Mouse (Mus musculus) lung, embryonic 14.5 days (tissue): ENCODE data around the gene Tmem235. TPM values are rescaled to one million over a fixed set of nuclear protein-coding genes. Genes with fewer than 3 reads are reported as not detected.

Experiments
- ATAC-seq: fragments of 200-750 bp; cut with Nextera tagmentation; 2 replicates; pipeline ENCODE4 v1.8.0; 2017; ENCODE audit warnings: mild to moderate bottlenecking, moderate TSS enrichment, moderate library complexity; ENCODE audit not compliant: insufficient read depth
- DNase-seq: peaks from one replicate; pipeline ENCODE4 v3.0.0-alpha.2; 2015
- H3K27ac ChIP-seq: fragments of 300-500 bp; sonication (generic); 2 replicates; pipeline ENCODE4 v1.5.1; 2014; ENCODE audit warnings: low read depth, mild to moderate bottlenecking, moderate library complexity
- H3K27me3 ChIP-seq: fragments of 300-500 bp; sonication (generic); 2 replicates; pipeline ENCODE4 v1.6.1; 2014; ENCODE audit warnings: low read length, control low read depth; ENCODE audit not compliant: insufficient read depth
- H3K36me3 ChIP-seq: fragments of 300-500 bp; sonication (generic); 2 replicates; pipeline ENCODE4 v1.6.1; 2014; ENCODE audit warnings: control low read depth; ENCODE audit not compliant: insufficient read depth
- H3K4me1 ChIP-seq: fragments of 300-500 bp; sonication (generic); 2 replicates; pipeline ENCODE4 v1.6.1; 2014; ENCODE audit warnings: antibody characterized with exemption, control low read depth; ENCODE audit not compliant: insufficient read depth
- H3K4me2 ChIP-seq: fragments of 300-500 bp; sonication (generic); 2 replicates; pipeline ENCODE4 v1.6.1; 2014; ENCODE audit warnings: mild to moderate bottlenecking
- H3K4me3 ChIP-seq: fragments of 300-500 bp; sonication (generic); 2 replicates; pipeline ENCODE4 v1.5.1; 2014; ENCODE audit warnings: low read depth, low read length
- H3K9ac ChIP-seq: fragments of 300-500 bp; sonication (generic); 2 replicates; pipeline ENCODE4 v1.6.1; 2014
- H3K9me3 ChIP-seq: fragments of 300-500 bp; sonication (generic); 2 replicates; pipeline ENCODE4 v1.6.1; 2016; ENCODE audit warnings: low read depth, low read length, control low read depth
- CTCF ChIP-seq: IDR thresholded peaks from 2 replicates; pipeline ENCODE4 v1.5.1; 2016; ENCODE audit warnings: antibody characterized with exemption, low read depth
- WGBS: fragments of 180-500 bp; shearing (Covaris S2); extraction: QIAGEN DNeasy Blood & Tissue Kit; methylation state at CpG from one replicate; pipeline ENCODE4 v1.1.7; 2014; 5-methylcytosine and 5-hydroxymethylcytosine counted together
- polyA plus RNA-seq: library from polyadenylated mRNA; unstranded; fragments of >200 nt; fragmentation: Nextera tagmentation; extraction: Ambion mirVana; gene quantifications from 2 replicates; pipeline ENCODE4 v1.2.1, GENCODE M21; 2014

Gene Tmem235
- polyA plus RNA-seq, 1 experiment from 2014 or later: not detected

GRCm38 (mm10) chr11:117881787-117882186 is 21.2 kb downstream of the Tmem235 start:
- peak overlapping the region; percentile 14 for H3K4me2 ChIP-seq
- H3K36me3 ChIP-seq: no peaks in the 10 kb centered on the region
- H3K9ac ChIP-seq: peak overlapping the region; percentile 8; the same call in 1 of the 2 replicates
- ATAC-seq: peak; percentile 48
- peak overlapping the region; percentile 69 for H3K27ac ChIP-seq
- peak; percentile 84 for DNase-seq
- no peaks in the 10 kb centered on the region for H3K27me3 ChIP-seq
- 5% methylated on average over 7 of the region's 8 CpGs for WGBS
- H3K9me3 ChIP-seq: no peaks in the 10 kb centered on the region
- H3K4me1 ChIP-seq: peaks cover 27% of the 10 kb centered on the region
- no peak for TF ChIP-seq CTCF
- no peak overlapping the region for H3K4me3 ChIP-seq

GRCm38 (mm10) chr11:117882208-117882607 is 21.7 kb downstream of the Tmem235 start:
- H3K9me3 ChIP-seq: no peaks in the 10 kb centered on the region
- H3K4me3 ChIP-seq: no peak overlapping the region
- no peak overlapping the region for H3K9ac ChIP-seq
- H3K36me3 ChIP-seq: no peaks in the 10 kb centered on the region
- peak; percentile 9; the same call in 1 of the 2 replicates for ATAC-seq
- H3K27me3 ChIP-seq: no peaks in the 10 kb centered on the region
- H3K27ac ChIP-seq: peak overlapping the region; percentile 69
- 79% methylated on average over 1 of the region's 1 CpGs for WGBS
- H3K4me2 ChIP-seq: peak overlapping the region; percentile 14
- no peak for TF ChIP-seq CTCF
- DNase-seq: peak; percentile 26
- H3K4me1 ChIP-seq: peaks cover 27% of the 10 kb centered on the region

- H3K9me3 ChIP-seq: no peaks in the 10 kb centered on the region
- no peak overlapping the region for H3K4me3 ChIP-seq
- H3K27me3 ChIP-seq: 0 out of 2 replicates have a peak, but pooled peaks cover 7% of the 10 kb centered on the region
- WGBS: 44% methylated on average over 5 of the region's 5 CpGs
- no peak for TF ChIP-seq CTCF
- DNase-seq (no peak), ATAC-seq (no peak)
- H3K27ac ChIP-seq: no peak overlapping the region
- H3K4me1 ChIP-seq: peaks cover 33% of the 10 kb centered on the region
- no peak overlapping the region for H3K4me2 ChIP-seq
- no peaks in the 10 kb centered on the region for H3K36me3 ChIP-seq
- H3K9ac ChIP-seq: no peak overlapping the region
Observed at GRCm38 (mm10) chr11:117886000-117886399, 25.4 kb downstream of the Tmem235 start.

GRCm38 (mm10) chr11:117888168-117888852 is 27.8 kb downstream of the Tmem235 start:
- Histone ChIP-seq H3K27ac (no peak overlapping the region), H3K4me2 (peak overlapping the region; percentile 61), H3K36me3 (no peaks in the 10 kb centered on the region), H3K4me3 (no peak overlapping the region), H3K9ac (no peak overlapping the region), H3K27me3 (0 out of 2 replicates have a peak, but pooled peaks cover 7% of the 10 kb centered on the region), H3K9me3 (no peaks in the 10 kb centered on the region), H3K4me1 (peaks cover 19% of the 10 kb centered on the region)
- DNase-seq (no peak), ATAC-seq (no peak)
- no peak for TF ChIP-seq CTCF
- 25% methylated on average over 20 of the region's 20 CpGs for WGBS

- ATAC-seq (peak; percentile 60), DNase-seq (peak; percentile 56)
- no peak overlapping the region for H3K27ac ChIP-seq
- H3K9ac ChIP-seq: peak overlapping the region; percentile 48
- H3K9me3 ChIP-seq: no peaks in the 10 kb centered on the region
- peak overlapping the region; percentile 28 for H3K4me3 ChIP-seq
- H3K36me3 ChIP-seq: no peaks in the 10 kb centered on the region
- 6% methylated on average over 33 of the region's 33 CpGs for WGBS
- H3K4me1 ChIP-seq: peaks cover 19% of the 10 kb centered on the region
- no peak for TF ChIP-seq CTCF
- peak overlapping the region; percentile 61 for H3K4me2 ChIP-seq
- 0 out of 2 replicates have a peak, but pooled peaks cover 7% of the 10 kb centered on the region for H3K27me3 ChIP-seq
Observed at GRCm38 (mm10) chr11:117888853-117889822, 28.6 kb downstream of the Tmem235 start.

- no peak for TF ChIP-seq CTCF
- peak overlapping the region; percentile 61 for H3K4me2 ChIP-seq
Observed at GRCm38 (mm10) chr11:117889887-117890340, 29.4 kb downstream of the Tmem235 start.

More at GRCm38 (mm10) chr11:117889887-117890340, 29.4 kb downstream of the Tmem235 start:
- WGBS: 13% methylated on average over 11 of the region's 11 CpGs
- peak overlapping the region; percentile 48; the same call in 1 of the 2 replicates for H3K9ac ChIP-seq
- H3K27ac ChIP-seq: no peak overlapping the region
- H3K36me3 ChIP-seq: no peaks in the 10 kb centered on the region
- no peak for DNase-seq
- H3K27me3 ChIP-seq: 0 out of 2 replicates have a peak, but pooled peaks cover 7% of the 10 kb centered on the region
- H3K4me1 ChIP-seq: peaks cover 19% of the 10 kb centered on the region
- no peaks in the 10 kb centered on the region for H3K9me3 ChIP-seq
- peak overlapping the region; percentile 28; the same call in 1 of the 2 replicates for H3K4me3 ChIP-seq
- 0 out of 2 replicates have a peak, but pooled peaks have one; percentile 11 for ATAC-seq
